Mouse (Mus musculus): ENCODE data around the gene Fam107a. TPM values are rescaled to one million over a fixed set of nuclear protein-coding genes. Genes with fewer than 3 reads are reported as not detected.

The Fam107a gene
- total RNA-seq, 2 experiments from 2014 or later = not detected

GRCm38 (mm10) chr14:8258335-8258627, 59.5 kb downstream of the Fam107a start:
- no peak for ATAC-seq (replicated peaks; ENCODE audit: low FRiP score, poor library complexity, severe bottlenecking)

DNA sequence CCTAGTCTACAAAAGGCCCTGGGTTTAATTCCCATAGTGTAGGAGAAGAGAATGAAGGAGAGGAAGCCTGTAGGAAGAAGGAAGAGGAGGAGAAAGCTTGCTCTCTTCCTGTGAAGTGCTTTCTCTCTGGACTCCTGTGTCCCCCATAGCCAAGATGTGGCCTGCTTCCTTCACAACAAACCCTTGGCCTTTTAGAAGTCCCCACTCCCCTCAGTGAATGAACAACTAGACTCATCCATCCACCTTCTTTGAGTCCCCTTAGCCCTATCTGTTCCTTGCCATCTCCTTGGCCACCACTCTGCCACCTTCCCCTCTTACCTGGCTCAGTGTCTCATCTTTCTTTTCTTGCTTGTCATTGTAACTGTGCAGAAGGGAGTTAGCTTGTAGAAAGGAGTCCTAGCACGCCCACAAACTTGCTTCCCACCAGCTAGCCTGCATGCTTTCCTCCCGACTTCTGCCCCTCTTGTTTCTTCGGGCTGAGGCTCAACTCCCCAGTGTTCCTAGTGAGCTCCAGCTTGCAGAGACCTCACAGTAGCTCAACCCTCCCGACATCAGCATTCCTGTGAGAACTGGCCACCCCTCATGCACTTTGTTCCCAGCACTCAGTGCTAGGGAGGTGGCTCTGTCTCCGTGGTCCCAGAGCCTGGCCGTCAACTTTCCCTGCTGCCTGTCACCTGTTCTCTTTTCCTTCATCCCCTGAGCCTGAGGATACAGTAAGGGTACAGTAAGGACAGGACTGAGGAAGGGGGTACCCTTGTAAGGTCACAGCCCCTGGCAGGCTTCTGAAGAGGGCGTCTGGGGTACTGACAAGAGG, 60.1 kb downstream of the Fam107a start:
- no peak for ATAC-seq (replicated peaks; ENCODE audit: low FRiP score, poor library complexity, severe bottlenecking)

- ATAC-seq (replicated peaks; ENCODE audit: low FRiP score, poor library complexity, severe bottlenecking) = no peak
Observed at GRCm38 (mm10) chr14:8256881-8257280, 60.9 kb downstream of the Fam107a start.

DNA sequence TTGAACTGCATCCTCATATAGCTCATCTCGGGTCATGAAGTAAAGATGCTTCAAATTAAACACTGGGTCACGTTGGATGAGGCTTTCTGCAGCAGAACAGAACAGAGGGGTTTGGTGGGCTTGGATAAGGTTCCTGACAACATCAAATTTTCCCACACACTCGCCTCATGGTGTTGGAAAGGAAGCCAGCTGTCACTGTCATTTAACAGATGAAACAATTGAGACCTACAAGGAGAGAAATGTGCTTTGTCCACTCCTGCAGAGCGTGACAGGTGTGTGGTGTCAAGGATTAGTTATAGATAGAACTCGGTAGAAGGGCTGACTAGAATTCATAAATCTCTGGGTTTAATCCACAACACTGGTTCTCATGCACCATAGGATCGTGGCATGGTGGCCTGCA, 61.8 kb downstream of the Fam107a start:
- ATAC-seq (replicated peaks; ENCODE audit: low FRiP score, poor library complexity, severe bottlenecking) = no peak

DNA sequence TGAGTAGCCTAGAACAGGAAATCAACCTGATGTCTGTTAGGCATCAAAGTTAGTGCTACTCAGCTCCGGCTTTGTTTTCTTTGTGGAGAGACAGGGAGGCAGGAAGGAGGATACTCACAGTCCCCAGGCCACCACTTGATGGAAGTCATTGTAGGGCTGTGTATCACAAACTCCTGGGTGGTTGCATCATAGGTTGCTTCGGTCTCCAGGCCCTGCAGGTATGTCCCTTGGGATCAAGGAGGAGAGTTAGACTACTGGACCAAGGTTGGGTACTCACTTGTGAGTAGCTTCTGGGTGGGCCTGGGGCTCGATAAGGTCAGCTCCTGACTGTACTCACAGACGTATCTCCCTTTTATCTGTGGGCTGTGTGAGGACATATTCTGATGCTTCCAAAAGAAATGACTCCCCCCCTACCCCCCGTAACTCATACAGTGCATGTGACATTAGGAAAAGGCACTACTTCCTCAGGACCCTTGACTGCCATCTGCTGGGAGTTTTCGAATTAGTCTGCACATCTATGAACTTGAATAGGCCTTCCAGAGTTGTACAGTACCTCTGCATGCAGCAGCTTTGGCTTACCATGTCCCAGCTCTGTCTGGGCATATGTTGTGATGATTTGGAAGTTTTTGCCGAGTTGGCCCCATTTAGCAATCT, 62.6 kb downstream of the Fam107a start:
- ATAC-seq (replicated peaks; ENCODE audit: low FRiP score, poor library complexity, severe bottlenecking) = no peak

DNA sequence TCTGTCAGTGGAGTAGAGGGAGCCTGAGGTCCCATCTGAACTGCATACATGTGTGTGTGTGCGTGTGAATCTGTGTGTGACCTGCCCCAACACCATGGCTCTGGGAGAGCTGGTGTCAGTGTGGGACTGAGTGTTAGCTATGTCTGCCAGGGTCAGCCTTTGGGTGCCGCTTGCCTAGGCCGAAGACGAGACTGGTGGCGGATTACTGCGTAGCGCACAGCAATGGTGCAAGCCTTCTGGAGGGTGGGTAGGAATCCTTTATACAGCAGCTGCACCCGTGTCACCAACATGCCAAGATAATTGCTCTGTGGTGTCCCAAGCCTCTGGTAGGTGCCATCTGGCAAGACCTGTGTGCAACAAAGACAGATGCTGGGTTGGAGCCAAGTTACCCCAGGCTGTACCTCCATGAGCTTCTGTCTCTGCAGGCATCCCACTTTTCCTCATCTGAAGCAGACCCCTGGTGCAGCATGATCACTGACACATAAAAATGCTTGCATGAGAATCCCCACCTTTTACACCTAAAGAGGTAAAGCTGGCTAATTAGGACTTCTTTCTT, 66.4 kb downstream of the Fam107a start:
- no peak for ATAC-seq (replicated peaks; ENCODE audit: low FRiP score, poor library complexity, severe bottlenecking)

DNA sequence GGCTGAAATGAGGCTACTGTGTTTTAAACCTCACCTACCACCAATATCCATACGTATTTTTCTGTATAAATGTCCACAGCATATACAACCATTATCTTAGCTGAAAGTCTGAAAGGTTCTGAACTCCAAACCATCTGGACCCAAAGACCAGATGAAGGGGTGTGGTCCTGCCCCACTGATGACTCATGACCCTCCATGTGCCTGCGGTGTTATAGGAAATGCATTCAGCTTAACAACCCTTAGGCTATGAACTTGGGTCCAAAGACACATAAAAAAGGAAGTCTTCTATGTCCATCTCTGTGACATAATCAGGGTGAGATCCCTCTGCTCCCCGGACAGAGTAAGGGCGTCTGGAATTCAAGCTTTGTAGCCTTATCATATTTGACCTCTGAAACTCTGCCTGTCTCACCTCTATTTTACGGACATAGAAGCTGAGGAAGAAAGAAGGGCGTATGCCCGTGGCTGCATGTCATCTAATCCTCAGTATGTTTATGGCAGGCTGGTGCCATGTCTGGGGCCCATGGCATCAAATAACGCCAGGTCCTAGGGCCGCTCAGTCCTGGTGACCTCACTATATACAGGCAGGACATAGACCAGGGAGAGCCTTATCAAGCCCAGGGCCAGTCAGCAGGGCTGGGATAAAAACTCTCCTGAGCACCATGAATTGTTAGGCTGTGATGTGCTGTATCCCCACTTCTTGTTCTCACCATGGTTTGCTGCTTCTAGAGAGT, 67.5 kb downstream of the Fam107a start:
- ATAC-seq (replicated peaks; ENCODE audit: low FRiP score, poor library complexity, severe bottlenecking) = no peak

DNA sequence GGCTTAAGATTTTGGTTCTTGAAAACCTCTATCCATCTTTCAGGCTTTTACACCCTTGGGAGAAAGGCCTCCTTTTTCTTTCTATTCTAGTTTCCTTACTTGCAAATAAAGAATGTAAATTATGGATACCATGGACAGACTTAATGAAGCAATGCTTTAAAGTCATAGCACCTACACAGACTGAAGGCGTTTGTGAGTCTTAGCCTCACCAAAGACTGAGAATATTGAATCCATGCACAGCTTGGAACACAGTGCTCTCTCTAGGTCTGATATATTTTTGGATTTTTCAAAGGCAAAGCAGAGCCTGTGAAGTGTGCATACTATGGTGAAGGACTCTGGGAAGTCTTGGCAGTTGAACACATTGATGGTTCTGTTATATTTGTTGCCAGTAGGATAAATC, 68.6 kb downstream of the Fam107a start:
- no peak for ATAC-seq (replicated peaks; ENCODE audit: low FRiP score, poor library complexity, severe bottlenecking)

- ATAC-seq (replicated peaks; ENCODE audit: low FRiP score, poor library complexity, severe bottlenecking) = no peak
Observed at GRCm38 (mm10) chr14:8246878-8247277, 70.9 kb downstream of the Fam107a start.

Other genes starting within 250 kb of the Fam107a start
- 5.4 and 7.1 TPM in 2 replicates for gene Rpp14, start 237.7 kb downstream of the Fam107a start, total RNA-seq (2015; ENCODE audit: low replicate concordance)
- gene Rpp14, start 237.7 kb downstream of the Fam107a start, total RNA-seq (2017; ENCODE audit: low replicate concordance) = 11.7 and 14.0 TPM in 2 replicates
- 11.7 and 16.1 TPM in 2 replicates for gene Pxk, start 219.8 kb downstream of the Fam107a start, total RNA-seq (2015; ENCODE audit: low replicate concordance)
- 3.9 and 9.6 TPM in 2 replicates for gene Pxk, start 219.8 kb downstream of the Fam107a start, total RNA-seq (2017; ENCODE audit: low replicate concordance)
- 26.9 and 51.2 TPM in 2 replicates for gene Pdhb, start 145.0 kb downstream of the Fam107a start, total RNA-seq (2015; ENCODE audit: low replicate concordance)
- gene Pdhb, start 145.0 kb downstream of the Fam107a start, total RNA-seq (2017; ENCODE audit: low replicate concordance) = 56.0 and 56.1 TPM in 2 replicates
- 1.2 and 2.3 TPM in 2 replicates for gene Kctd6, start 103.9 kb downstream of the Fam107a start, total RNA-seq (2015; ENCODE audit: low replicate concordance)
- 5.4 and 6.6 TPM in 2 replicates for gene Kctd6, start 103.9 kb downstream of the Fam107a start, total RNA-seq (2017; ENCODE audit: low replicate concordance)
- not detected in 2 replicates for gene Acox2, start 58.7 kb downstream of the Fam107a start, total RNA-seq (2015; ENCODE audit: low replicate concordance)
- not detected in 2 replicates for gene Acox2, start 58.7 kb downstream of the Fam107a start, total RNA-seq (2017; ENCODE audit: low replicate concordance)
- gene Oit1, start 60.7 kb upstream of the Fam107a start, total RNA-seq (2015; ENCODE audit: low replicate concordance) = not detected in 2 replicates
- gene Oit1, start 60.7 kb upstream of the Fam107a start, total RNA-seq (2017; ENCODE audit: low replicate concordance) = not detected in 2 replicates

All from erythroblast, adult 5-6 weeks (primary cell).